Mouse (Mus musculus): ENCODE results near the gene Lipf.

Gene Lipf

DNA sequence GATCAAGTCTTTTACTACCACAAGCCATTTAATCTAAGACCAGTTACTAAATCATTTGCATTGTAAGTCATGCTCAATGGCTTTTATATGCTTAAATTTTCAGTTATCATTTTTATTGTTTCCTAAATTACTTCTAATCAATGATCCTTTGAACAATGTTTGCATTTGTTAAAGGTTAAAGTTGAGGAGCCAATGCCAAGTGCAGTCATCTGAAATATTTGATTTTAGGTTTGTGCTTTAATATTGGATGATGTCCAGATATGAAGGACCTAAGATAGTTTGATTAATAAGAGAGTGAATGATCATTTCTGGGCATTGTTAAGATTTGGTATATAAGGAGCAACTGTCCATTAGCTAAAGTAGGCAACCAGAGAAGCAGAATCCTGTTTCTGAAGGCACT lies at the start of gene Lipf:
TSS of gene Lipf (plus strand) at position 301 of the 400 bp plus-strand sequence.
- no peak for DNase-seq (ENCODE audit: extremely low read depth, low read depth, low spot score)

DNA sequence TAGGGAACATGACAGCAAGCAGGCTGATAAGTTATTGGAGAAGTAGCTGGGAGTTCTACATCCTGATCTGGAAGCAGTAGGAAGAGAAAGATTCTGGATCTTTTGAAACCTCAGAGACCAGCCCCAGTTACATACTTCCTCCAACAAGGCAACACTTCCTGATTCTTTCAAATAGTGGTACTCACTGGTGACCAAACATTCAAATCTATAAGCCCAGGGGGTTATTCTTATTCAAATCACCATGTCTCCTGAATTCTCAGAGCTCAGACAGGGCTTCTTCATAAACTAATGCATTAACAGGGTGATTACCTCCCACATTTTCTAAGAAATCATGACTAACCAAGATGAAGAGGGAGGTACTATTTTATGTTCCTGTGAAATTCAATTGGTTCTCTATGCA lies 36.9 kb upstream of the Lipf start:
- no peak for DNase-seq (ENCODE audit: extremely low read depth, low read depth, low spot score)

DNA sequence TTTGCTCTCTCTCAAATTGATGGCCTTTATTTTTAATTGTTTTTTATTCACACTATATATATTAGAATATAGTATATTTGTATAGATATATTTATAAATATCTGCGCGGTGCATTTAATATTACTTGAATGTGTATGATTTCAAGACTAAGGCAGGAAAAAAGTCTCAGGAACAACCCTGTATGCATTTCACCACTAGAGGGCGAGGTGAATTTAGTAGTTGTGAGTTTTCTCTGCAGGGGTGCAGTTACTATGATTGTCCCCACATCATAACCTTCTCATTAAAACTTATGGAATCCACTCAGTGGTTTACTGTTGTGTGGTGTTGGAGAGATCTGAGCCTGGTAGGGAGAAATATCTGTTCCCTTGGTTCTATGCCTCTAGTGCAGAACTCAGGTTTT lies 18.0 kb downstream of the Lipf start:
- no peak for DNase-seq (ENCODE audit: extremely low read depth, low read depth, low spot score)

DNA sequence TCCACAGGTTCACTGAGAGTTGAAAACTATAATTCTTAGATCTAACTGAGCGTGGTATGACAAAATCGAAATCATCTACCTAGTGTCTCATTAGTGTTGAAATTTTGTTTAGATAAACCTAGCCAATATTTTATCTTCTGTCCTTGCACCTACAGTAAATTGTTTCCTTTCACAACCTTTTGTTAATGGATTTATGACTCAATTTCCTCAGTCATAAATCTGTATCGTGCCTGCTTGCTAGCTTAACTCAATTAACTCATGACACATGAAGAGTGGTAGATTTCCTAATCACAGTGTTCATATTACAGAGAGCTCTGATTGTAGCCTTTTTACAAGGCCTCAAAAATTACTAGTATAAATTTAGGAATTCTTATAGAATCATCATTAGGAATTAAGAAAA lies 22.1 kb downstream of the Lipf start:
- DNase-seq (ENCODE audit: extremely low read depth, low read depth, low spot score) = peak; percentile 78

DNA sequence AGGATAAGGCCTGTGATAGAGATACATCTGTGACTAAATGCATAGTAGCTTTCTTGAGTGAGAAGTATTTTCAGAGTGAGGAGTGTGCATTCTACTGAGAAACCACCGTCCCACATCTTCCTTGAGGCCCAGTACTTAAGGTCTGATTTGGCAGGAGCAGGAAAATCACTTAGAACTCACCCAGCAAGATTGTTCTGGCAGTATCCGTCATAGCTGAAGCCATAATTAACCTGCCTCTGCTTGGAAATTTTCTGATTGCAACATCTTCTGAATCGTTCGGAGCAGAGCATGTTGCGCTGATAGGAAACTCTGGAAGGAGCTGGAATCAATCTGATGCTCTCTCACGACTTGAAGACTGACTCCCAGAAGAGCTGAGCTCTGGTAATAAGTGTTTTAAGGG lies 47.0 kb downstream of the Lipf start, which contains the start of gene Lipk:
TSS of gene Lipk (plus strand) at position 289 of the 400 bp plus-strand sequence.
- peak; percentile 89 for DNase-seq (ENCODE audit: extremely low read depth, low read depth, low spot score)

DNA sequence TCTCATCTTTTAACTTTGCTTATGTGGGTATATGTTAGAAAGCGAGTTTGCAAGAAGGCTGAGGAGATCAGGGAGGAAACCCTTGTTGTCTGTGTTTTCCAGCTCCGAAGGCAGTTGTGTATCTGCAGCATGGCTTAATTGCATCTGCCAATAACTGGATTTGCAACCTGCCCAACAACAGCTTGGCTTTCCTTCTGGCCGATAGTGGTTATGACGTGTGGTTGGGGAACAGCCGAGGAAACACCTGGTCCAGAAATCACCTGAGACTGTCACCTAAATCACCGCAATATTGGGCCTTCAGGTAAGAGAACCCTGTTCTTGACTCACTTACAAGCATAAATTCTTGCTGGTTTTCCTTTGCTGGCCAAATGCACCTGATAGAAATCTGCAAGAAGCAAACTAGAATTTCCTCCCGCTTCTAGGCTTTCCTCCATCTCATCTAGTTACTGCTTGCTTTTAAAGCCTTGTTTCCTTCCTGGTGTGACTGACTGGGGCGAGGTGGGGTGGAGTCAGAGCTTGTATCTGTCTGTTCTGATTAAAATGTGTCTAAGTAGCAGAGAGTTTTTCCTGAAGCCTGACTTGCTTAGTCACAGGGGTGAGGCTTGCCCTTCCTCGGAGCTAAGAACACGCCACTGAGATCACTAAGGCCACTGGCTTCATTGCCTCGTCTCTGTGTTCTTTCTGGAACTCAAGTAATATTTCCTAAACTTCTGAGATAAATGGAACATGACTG lies 60.6 kb downstream of the Lipf start:
- DNase-seq (ENCODE audit: extremely low read depth, low read depth, low spot score) = no peak

DNA sequence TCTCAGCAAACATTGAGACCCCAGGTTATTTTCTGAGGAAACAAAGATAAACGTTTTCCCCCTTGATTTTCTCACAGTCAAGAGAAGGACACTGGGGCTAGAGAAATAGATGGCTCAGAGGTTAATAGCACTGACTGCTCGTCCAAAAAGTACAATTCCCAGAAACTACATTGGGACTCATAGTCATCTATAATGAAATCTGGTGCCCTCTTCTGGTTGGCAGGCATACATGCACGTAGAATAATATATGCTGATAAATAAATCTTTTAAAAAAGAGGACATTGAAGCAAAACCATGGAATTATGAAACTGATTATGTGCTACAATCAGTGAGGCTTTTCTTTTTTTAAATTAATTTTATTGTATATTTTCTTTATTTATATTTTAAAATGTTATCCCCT lies 61.8 kb downstream of the Lipf start:
- no peak for DNase-seq (ENCODE audit: extremely low read depth, low read depth, low spot score)

Measured in fat pad, adult 2 months (tissue).